Comparison of ENCODE assay signal across 38 mouse cellular contexts in the genomic region with DNA sequence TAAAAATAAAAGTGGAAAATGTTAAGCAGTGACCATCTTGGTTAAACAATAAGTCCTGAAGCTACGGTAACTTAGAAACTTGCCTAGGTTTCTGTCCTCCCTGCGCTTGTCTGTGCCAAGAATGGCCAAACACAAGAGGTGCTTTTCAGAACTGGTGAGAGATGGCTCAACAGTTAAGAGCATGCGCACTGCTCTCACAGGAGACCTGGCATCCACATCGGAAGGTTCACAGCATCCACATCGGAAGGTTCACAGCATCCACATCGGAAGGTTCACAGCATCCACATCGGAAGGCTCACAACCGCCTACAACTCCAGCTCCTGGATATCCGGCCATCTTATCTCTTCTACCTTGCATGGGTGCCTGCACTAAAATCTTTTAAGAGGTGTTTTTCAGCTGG. TPM values are rescaled to one million over a fixed set of nuclear protein-coding genes. Genes with fewer than 3 reads are reported as not detected.
"Had no signal": no experiment of that assay in that cellular context is flagged by ENCODE, and none has a peak within 500 bp of the region (broad histone marks: within the 10 kb centered on the region; RNA-seq: fewer than 3 reads in every experiment).

No protein-coding gene starts in this region.

- DNase-seq: gastrocnemius, adult 2 months; gastrocnemius, postnatal 10 days; gastrocnemius, postnatal 25 days; heart, adult 2 months; heart, postnatal 10 days; heart, postnatal 4 days; kidney, adult 18-20 months; kidney, adult 8-10 months; kidney, postnatal 10 days; kidney, postnatal 25 days; kidney, postnatal 4 days; left cerebral cortex, postnatal 4 days had no signal

- H3K27ac ChIP-seq: gastrocnemius, adult 2 months; heart, adult 2 months; heart, embryonic 10.5 days; hindbrain, embryonic 12.5 days; hindbrain, embryonic 14.5 days; intestine, embryonic 15.5 days; layer of hippocampus, adult 2 months; left cerebral cortex, adult 2 months; limb, embryonic 13.5 days; limb, embryonic 15.5 days; liver, embryonic 14.5 days had no signal

- H3K4me3 ChIP-seq: gastrocnemius, adult 2 months; heart, adult 2 months; heart, embryonic 10.5 days; heart, embryonic 12.5 days; hindbrain, embryonic 10.5 days; hindbrain, embryonic 12.5 days; intestine, embryonic 15.5 days; layer of hippocampus, adult 2 months; left cerebral cortex, adult 2 months; limb, embryonic 13.5 days; limb, embryonic 15.5 days; liver, embryonic 12.5 days had no signal

- H3K36me3 ChIP-seq: heart, embryonic 10.5 days; heart, embryonic 12.5 days; hindbrain, embryonic 10.5 days; hindbrain, embryonic 12.5 days; intestine, embryonic 15.5 days; limb, embryonic 13.5 days; limb, embryonic 15.5 days; liver, embryonic 12.5 days had no signal

- H3K4me1 ChIP-seq: hindbrain, embryonic 12.5 days; limb, embryonic 13.5 days; limb, embryonic 15.5 days had no signal

- H3K9me3 ChIP-seq: heart, embryonic 10.5 days; heart, embryonic 12.5 days; hindbrain, embryonic 10.5 days; hindbrain, embryonic 12.5 days; intestine, embryonic 15.5 days; limb, embryonic 13.5 days; limb, embryonic 15.5 days; liver, embryonic 12.5 days had no signal

- H3K9ac ChIP-seq: heart, embryonic 12.5 days; hindbrain, embryonic 12.5 days; hindbrain, embryonic 14.5 days; intestine, embryonic 15.5 days; limb, embryonic 13.5 days; limb, embryonic 15.5 days; liver, embryonic 12.5 days; liver, embryonic 14.5 days had no signal

- H3K27me3 ChIP-seq: heart, embryonic 12.5 days; hindbrain, embryonic 12.5 days; intestine, embryonic 15.5 days; limb, embryonic 13.5 days; limb, embryonic 15.5 days; liver, embryonic 12.5 days had no signal

RNA-seq across cellular contexts. Expression of a gene that starts 16.8 kb away (rescaled TPM):
- total RNA-seq: gastrocnemius, adult 2 months; gastrocnemius, postnatal 25 days; heart, adult 2 months; heart, postnatal 25 days; left cerebral cortex, postnatal 14 days had no signal

RNA-seq across cellular contexts. Expression of a gene that starts 24.6 kb away (rescaled TPM):
- total RNA-seq: gastrocnemius, adult 2 months; gastrocnemius, postnatal 10 days; gastrocnemius, postnatal 25 days; gastrocnemius, postnatal 4 days; granulocyte monocyte progenitor cell, adult 5-6 weeks; heart, adult 2 months; heart, postnatal 10 days; heart, postnatal 25 days; heart, postnatal 4 days; layer of hippocampus, adult 2 months; layer of hippocampus, postnatal 10 days; layer of hippocampus, postnatal 25 days; left cerebral cortex, adult 2 months; left cerebral cortex, postnatal 14 days; left cerebral cortex, postnatal 4 days had no signal
- polyA plus RNA-seq: heart, embryonic 10.5 days; heart, embryonic 12.5 days; heart, embryonic 14.5 days; heart, embryonic 16.5 days; hindbrain, embryonic 10.5 days; hindbrain, embryonic 12.5 days; hindbrain, embryonic 14.5 days; inflammation-experienced regulatory T-cells, adult 6 months; intestine, embryonic 15.5 days; intestine, postnatal 0 days; kidney, embryonic 14.5 days; kidney, embryonic 16.5 days; limb, embryonic 11.5 days; limb, embryonic 13.5 days; limb, embryonic 15.5 days; liver, embryonic 12.5 days; liver, embryonic 14.5 days; liver, embryonic 16.5 days had no signal

RNA-seq across cellular contexts. Expression of a gene that starts 24.7 kb away (rescaled TPM):
- total RNA-seq: gastrocnemius, adult 2 months; gastrocnemius, postnatal 10 days; gastrocnemius, postnatal 25 days; gastrocnemius, postnatal 4 days; granulocyte monocyte progenitor cell, adult 5-6 weeks; heart, adult 2 months; heart, postnatal 10 days; heart, postnatal 25 days; heart, postnatal 4 days; layer of hippocampus, adult 2 months; layer of hippocampus, postnatal 25 days; left cerebral cortex, adult 2 months; left cerebral cortex, postnatal 14 days; left cerebral cortex, postnatal 4 days had no signal
- polyA plus RNA-seq: heart, adult 2 months; heart, embryonic 10.5 days; heart, embryonic 12.5 days; heart, embryonic 14.5 days; heart, embryonic 16.5 days; hindbrain, embryonic 10.5 days; hindbrain, embryonic 12.5 days; inflammation-experienced regulatory T-cells, adult 6 months; intestine, embryonic 15.5 days; intestine, postnatal 0 days; kidney, embryonic 14.5 days; kidney, embryonic 16.5 days; limb, embryonic 11.5 days; limb, embryonic 13.5 days; limb, embryonic 15.5 days; liver, embryonic 12.5 days; liver, embryonic 14.5 days; liver, embryonic 16.5 days had no signal

RNA-seq across cellular contexts. Expression of a gene that starts 52.0 kb away (rescaled TPM):
- total RNA-seq: gastrocnemius, adult 2 months; granulocyte monocyte progenitor cell, adult 5-6 weeks; layer of hippocampus, adult 2 months; layer of hippocampus, postnatal 10 days had no signal
- polyA plus RNA-seq: heart, embryonic 14.5 days; liver, embryonic 12.5 days had no signal
